Mouse (Mus musculus): ENCODE data around the gene Comt. TPM values are rescaled to one million over a fixed set of nuclear protein-coding genes. Genes with fewer than 3 reads are reported as not detected.

Gene Comt
- total RNA-seq, 2 experiments from 2014 or later, result 74.2 to 80.8 TPM

DNA sequence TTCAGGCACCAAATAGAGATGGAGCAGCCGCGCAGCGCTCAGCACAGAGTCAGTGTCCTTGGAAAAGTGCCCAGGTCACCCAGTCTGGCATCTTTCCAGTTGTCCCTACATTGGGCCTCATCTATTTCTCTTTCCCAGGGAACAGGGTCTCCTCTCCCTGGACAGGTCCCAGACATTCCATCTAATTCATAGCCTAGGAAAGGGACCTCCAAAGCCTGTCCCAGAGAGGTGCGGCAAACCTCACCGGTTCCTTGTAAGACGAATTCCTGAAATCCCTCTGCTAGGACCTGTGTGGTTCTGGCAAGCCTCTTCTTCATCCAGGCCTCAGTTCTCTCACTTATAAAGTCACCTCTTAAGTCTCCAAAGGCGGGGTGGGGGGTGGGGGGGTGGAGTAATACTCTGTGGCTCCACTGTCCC lies 31.0 kb downstream of the Comt start:
- DNase-seq (ENCODE audit: low spot score in 2 of 2), result no peak
- intact Hi-C loops (cut with DNase I), result no loop called here

DNA sequence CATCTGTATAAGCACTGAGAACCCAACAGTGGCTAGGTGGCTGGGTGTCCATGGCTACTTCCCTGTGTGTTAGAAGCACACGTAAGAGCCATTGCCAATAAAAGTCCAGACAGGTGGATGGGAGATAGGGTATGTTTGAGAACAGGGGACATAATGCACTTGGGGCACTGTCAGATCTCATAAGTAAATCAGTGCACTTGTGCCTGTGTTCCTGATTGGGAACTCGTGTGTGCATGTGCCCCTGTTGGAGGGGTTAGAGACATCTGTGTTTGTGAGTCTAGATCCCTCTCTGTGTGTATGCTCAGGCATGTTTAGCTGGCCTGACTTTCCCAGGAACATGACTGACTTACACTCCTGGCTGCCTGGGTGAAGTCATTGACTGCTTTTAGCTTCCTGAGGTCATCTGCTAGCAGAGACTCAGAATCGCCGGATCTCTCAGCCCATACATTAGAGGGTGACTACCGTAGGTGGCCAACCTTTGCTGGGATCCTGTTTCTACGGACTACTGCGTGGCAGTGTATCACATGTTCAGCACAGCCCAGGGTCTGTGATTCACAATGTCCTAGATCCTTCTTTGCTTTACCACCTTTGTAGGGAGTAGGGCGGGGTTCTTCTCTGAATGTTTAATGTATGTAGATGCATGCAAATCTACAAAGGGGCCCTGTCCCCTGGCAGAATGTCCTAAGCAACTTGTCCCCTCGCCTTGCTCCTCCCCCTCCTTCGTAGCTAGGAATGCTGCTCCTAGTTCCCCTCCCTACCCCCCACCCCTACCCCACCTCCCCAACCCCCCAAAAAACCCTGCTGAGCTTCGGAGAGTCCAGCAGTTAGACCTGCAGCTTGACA lies 31.7 kb downstream of the Comt start:
- DNase-seq (ENCODE audit: low spot score in 2 of 2), result peak in 1 of 2 experiments; percentile 69

DNA sequence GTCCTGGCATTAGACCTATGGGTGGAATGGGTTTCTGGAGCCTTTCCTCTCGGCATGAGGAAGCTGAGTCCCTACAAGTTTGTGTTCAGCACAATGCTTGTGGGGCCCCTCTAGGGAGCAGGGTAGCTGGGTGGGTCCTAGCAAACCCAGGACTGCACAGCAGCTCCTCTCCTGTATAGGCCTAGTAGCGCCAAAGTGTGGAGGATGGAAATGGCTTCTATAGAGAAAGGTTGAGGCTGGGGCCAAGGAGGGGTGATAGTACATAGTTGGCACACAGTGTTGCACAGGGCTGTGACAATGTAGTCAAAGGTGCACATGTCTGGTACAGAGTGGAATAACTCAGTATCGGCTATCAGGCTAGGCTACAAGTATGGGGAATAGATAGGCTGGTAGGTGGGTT lies 32.6 kb downstream of the Comt start:
- no peak for DNase-seq (ENCODE audit: low spot score in 2 of 2)
- intact Hi-C loops (cut with DNase I), result loop anchor here (5.0 kb wide), 1 partner anchor 42 kb away; no protein-coding TSS in a partner anchor

More for the DNA sequence above, 31.7 kb downstream of the Comt start:
- intact Hi-C loops (cut with DNase I), result loop anchor here (5.0 kb wide), 1 partner anchor 43 kb away; no protein-coding TSS in a partner anchor

DNA sequence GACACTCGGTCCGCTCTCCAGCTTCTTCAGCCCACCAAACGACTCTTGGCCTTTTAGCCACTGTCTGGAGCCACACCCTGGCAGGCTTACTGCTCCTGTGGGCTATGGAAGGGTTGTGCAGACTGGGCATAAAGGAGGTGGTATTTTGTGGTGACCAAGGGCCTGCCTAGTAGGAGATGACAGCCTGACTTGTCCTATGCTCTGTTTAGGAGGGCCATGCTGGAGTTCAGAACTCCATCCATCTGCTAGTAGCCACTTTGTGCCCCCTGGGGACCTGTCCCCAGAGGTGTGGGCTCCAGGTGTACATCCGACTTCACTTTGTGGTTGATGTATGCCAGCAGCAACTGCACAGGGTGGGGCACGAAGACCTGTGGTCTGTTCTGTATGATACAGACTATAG lies 33.1 kb downstream of the Comt start:
- DNase-seq (ENCODE audit: low spot score in 2 of 2), result no peak
- intact Hi-C loops (cut with DNase I), result loop anchor here (5.0 kb wide), 1 partner anchor 41 kb away; no protein-coding TSS in a partner anchor

DNA sequence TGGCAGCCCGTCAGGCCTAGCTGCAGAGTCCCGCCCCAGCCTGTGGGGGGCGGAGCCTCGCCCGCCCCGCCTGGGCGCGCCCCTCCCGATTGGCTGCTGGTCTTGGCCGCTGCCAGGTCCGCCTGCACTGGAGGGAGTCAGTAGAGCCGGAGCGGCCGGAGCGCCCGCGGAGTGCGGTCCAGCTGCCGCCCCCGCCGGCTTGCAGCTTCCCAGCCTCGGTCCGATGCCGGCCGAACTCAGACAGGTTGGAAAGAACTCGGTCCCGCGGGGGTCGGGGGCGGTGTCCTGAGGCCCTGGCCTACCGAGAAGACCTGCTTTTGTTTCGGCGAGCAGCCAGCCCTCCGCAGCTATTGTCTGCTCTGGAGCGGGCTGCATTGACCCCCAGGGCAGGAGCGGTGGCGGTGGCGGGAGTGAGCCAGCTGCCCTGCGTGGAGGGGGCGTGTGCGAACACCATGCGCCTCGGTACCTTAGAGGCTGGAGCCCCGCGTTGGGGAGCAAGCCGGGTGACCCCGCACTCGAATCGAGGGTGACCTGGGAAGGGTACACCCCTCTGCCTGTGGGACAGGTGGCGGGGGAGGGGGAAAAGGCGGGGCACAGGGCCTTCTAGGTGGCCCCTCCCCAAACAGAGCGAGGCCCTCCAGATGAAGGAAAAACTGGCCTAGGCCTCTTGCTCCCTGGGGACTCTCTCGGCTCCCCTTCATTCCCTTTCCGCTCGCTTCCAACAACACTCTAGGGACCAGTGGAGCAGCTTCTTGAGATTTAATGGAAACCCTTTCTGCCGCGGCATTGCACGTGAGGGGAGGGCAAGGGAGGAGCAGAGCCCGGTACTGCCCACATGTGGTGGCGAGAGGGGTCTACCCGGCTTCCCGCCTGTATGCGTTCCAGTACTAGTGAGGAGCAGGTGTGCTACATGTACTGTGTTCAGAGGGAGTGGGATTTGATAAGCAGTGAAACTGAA lies 33.9 kb downstream of the Comt start:
- peak in 1 of 2 experiments; percentile 72 for DNase-seq (ENCODE audit: low spot score in 2 of 2)
- intact Hi-C loops (cut with DNase I), result loop anchor here (5.0 kb wide), 1 partner anchor 40 kb away; no protein-coding TSS in a partner anchor

DNA sequence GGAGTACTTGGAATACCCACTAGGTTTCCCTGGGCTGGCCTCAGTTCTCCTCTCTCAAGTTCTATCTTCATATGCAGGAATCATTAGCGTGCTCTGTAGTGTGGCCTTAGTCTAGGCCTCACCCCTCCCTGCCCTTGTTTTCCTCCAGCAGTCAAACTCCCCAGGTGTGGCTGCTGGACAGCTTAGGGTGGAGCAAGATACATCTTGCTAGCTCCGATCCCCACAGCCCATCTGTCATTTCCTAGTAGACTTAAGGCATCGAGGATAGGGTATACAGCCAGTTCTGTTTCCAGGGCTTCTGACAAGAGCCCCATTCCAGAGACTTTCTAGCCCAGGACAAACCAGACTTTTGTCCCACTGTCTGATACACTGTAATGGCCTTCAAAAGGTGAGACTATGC lies 34.9 kb downstream of the Comt start:
- no peak for DNase-seq (ENCODE audit: low spot score in 2 of 2)
- intact Hi-C loops (cut with DNase I), result loop anchor here (5.0 kb wide), 1 partner anchor 39 kb away; no protein-coding TSS in a partner anchor

DNA sequence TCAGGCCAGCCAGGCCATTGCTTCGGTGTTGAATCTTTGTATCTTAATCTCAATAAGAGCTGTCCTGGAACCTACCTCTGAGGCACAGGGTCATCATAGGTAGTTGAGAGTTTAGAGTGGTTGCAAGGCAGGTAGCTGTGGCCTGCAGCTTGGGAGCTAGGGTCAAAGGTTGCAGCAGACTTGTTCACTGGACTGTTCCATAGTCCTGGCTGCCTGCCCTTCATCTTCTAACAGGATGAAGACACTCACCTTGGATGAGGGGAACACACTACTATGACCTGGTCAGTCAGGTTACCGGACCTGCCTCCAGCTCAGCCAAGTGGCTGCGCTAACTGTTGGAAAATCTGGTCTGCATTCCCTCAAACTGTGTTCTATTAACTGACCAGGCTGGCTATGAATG lies 35.5 kb downstream of the Comt start:
- no peak for DNase-seq (ENCODE audit: low spot score in 2 of 2)
- intact Hi-C loops (cut with DNase I), result loop anchor here (5.0 kb wide), 1 partner anchor 39 kb away; no protein-coding TSS in a partner anchor

DNA sequence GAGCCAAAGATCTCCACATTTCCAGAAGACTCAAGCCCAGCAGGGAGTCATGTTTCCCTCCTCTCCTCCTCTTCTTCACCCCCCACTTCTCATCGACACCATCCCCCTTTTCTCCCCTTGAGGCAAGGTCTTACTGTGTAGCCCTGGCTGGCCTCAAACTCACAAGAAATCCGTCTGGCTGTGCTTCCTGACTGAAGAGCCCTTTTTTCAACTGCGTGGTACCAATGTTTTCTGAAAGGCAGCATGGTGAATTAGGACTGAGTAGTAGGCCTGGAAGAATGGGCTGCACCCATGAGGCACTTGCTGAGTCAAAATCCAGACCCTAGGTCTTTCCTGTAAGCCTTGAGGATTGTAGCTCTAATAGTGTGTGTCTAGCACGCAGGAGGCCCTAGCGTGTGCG lies 36.3 kb downstream of the Comt start:
- no peak for DNase-seq (ENCODE audit: low spot score in 2 of 2)
- intact Hi-C loops (cut with DNase I), result loop anchor here (5.0 kb wide), 1 partner anchor 38 kb away; no protein-coding TSS in a partner anchor

DNA sequence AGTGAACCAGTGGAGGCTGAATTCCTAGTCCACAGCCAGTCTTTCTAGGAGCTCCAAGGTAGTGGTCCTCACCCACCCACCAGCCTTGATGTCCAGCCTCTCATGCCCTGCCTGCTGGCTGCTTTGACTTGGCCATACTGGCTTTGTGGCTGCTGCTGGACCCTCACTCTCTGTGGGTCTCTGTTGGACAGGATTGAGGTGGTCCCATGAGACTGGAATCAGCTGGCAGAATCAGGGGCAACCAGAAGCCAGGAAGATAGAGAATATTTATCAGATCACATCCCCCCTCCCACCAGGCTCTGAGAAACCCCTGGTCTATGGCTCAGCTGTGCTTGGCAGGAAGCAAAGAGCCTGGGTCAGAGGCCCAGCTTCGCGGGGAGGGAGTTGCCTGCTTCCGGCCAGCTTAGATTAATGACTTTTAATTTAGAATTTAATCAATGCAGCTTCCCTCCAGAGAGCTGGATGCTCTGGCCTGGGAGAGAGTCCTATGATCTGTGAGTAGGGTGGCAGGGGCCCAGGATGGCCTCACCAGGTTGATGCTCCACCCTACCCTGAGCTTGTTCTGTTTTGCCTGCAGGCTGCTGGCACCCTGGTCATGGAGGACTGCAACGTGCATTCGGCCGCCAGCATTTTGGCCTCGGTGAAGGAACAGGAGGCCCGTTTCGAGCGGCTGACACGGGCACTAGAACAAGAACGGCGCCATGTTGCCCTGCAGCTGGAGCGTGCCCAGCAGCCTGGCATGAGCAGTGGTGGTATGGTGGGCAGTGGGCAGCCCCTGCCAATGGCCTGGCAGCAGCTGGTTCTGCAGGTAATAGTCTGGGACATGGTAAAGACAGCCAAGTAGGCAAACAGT lies 37.8 kb downstream of the Comt start:
- intact Hi-C loops (cut with DNase I), result no loop called here
- DNase-seq (ENCODE audit: low spot score in 2 of 2), result peak in 1 of 2 experiments; percentile 4

DNA sequence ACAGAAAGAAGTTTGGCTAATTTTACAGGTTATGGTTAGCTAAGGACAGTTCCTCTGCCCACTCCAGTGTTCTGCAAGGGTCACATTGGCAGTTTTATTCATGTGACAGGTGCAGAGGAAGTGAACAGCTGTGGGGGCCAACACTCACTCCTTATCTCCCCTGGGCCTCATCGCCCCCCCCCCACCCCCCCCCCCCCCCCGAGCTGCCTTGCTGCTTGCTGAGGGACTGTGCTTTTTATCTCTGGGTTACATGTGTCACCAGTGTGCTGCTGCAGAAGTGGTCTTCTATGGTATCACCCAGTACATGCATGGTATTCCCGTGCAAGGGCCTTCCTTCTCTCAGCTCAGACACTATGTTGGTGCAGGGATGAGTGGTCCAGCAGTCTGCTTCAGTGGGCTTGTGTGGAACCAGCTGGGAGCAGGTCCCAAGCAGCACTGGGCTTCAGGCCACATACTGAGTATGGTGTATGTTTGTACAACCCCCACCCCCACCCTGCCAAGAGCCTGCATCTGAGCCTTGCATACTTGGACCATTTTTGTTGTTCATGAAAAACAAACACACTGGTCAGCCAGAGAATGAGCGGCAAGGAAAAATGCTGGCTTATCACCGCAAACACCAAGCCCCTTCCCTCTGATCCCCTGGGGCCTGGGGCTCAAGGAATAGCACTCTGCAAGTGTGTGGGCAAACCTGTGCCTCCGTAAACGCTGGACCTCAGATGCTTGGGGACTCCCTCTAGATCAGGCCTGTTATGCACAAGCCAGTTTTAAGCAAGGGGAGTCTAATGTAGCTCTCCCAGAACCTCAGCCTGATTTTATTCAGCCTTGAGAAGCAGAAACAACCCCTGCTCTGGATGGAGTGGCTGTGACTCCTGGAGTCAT lies 38.7 kb downstream of the Comt start:
- peak; percentile 6 to 14 for DNase-seq (ENCODE audit: low spot score in 2 of 2)
- intact Hi-C loops (cut with DNase I), result no loop called here

DNA sequence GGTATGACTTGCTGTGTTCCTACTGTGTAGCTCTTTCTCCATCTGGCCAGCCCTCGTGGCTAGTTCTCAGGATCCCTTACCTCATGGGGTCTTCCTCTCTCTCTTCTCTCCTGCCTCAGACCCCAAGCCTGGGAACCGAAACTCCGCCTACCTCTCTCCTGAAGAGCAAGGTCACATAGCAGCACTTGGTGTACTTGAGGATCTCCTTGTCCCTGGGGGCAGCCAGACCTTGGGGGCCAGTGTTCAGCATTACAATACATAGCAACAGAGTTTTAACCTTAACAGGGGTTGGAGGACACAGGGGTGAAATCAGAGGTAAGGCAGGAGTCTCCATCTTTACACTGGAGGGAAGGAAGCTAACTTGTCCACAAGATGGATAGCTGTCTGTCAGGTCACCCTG lies 39.7 kb downstream of the Comt start:
- no peak for DNase-seq (ENCODE audit: low spot score in 2 of 2)
- intact Hi-C loops (cut with DNase I), result no loop called here

DNA sequence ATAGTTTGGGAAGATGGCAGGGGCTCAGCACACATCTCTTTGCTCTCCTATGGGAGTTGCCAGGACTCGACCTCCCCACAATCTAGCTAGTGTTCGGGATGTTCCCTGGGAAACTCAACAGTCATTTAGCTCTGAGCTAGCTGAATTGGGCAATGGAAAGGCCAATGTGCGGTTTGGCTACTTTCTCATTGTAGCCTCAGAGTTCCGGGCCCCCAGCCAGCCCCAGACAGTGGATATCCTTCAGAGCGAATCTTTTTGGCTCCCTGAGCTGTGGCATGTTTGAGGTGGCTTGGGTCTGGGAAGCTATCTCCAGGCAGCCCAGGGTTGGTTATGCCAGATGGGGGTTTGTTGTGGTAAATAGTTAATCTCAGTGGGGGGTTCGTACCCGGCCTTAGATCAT lies 40.2 kb downstream of the Comt start:
- intact Hi-C loops (cut with DNase I), result no loop called here
- peak in 1 of 2 experiments; percentile 2 for DNase-seq (ENCODE audit: low spot score in 2 of 2)

DNA sequence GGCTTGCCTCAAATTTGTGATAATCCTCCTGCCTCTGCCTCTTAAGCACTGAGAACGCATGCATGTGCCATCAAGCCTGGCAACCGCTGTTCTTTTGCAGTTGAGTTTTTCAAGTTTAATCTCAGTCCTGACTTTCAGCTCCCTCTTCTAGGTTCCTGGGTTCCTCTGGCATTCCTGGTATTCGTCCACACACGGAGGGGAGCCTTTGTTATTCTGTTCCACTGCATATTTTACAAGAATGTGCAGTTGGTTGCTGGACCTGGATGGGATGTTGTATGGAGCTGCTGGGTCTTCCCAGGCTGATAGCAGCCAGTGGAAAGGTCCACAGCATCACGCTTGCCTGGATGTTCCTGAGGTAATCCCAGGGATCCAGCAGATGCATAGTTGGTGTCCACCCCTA lies 41.2 kb downstream of the Comt start:
- intact Hi-C loops (cut with DNase I), result no loop called here

DNA sequence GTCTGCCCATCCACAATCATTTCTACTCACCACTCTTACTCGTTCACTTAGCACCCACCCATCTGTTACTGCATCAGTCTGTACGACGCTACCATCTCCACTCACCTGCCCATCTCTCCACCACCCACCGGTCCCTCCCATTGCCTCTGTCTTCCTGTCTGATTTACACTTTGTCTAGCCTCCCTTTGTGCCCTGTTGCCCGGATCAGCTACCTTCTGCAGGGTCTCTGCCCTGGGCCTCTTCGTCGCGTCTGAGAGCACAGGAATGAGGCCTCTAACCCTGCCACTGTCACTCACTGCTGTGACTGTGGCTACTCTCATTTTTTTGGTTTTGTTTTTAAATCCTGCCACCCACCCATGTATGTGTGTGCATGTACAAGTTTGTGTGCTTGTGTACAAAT lies 42.0 kb downstream of the Comt start:
- DNase-seq (ENCODE audit: low spot score in 2 of 2), result no peak
- intact Hi-C loops (cut with DNase I), result no loop called here

More for the DNA sequence above, 41.2 kb downstream of the Comt start:
- no peak for DNase-seq (ENCODE audit: low spot score in 2 of 2)

DNA sequence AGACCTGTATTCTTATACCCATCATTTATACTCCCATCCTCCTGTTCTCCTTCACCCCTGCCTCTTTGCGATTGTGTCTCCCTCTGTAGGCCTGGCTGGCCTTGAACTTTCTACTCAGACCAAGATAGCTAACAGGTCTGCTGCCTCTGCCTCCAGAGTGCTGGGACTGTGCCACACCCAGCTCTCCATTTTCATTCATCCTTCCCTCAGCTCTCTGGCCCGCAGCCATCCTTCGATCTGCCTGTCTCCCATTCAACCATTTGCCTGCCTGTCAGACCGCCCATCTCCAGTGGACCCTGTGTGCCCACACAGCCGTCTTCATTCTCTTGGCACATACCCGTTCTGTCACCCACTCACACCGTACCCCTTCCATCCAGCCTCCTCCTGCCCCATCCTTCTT lies 42.4 kb downstream of the Comt start:
- intact Hi-C loops (cut with DNase I), result no loop called here
- no peak for DNase-seq (ENCODE audit: low spot score in 2 of 2)

DNA sequence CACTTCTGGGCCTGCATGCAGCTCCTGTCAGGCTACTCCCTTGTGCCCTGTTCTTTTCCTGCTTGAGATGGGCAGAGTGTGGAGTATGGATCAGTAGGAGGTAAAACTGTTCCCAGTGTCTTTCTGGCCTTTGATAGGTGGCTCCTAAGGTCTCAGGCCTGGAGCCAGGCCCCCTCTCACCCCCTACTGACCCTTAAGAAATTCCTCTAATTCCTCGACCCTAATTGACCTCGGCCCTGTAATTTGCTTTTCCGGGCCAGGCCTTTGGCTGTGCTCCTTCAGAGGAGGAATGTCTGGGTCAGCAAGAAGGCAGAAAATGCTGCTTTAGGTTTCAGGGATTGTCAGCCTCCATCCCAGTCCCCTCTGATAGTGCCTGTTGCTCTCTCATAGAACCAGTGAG lies 42.9 kb downstream of the Comt start:
- no peak for DNase-seq (ENCODE audit: low spot score in 2 of 2)

DNA sequence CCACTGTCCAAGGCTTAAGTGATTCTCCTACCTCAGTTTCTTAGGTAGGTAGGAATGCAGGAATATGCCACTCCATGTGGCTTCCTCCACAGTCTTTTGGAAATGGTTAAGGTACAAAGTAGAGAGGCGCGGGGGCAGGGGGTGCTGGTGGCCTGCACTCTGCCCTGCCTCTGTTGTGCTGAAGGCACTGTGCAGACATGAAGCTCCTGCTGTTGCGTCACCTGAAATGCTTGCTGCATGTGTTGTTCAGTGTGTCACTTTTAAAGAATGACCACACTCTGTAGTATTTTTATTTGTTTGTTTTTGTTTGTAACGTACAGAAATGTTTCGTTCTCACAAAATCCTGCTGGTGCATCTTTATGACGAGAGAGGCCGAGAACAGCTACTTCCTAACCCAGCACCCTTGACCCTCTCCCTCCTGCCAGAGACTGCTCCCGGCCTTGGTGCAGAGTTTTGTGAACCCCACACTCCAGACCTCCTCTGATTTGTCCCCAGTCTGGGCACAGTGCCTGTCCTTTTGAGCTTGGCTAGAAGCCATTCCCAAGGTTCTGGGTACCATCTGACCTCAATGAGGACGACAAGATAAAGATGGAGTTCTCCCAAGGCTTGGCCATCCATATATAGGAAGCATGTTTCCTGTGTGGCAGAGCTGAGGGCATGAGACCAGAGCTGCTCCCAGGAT lies 43.5 kb downstream of the Comt start:
- DNase-seq (ENCODE audit: low spot score in 2 of 2), result no peak
- intact Hi-C loops (cut with DNase I), result no loop called here

More for the DNA sequence above, 42.9 kb downstream of the Comt start:
- intact Hi-C loops (cut with DNase I), result no loop called here
